Mouse (Mus musculus) megakaryocyte-erythroid progenitor cell, adult 5 weeks (primary cell): ENCODE measurements around the gene Fam8a1. TPM values are rescaled to one million over a fixed set of nuclear protein-coding genes. Genes with fewer than 3 reads are reported as not detected.

Experiments used
- polyA plus RNA-seq: library from polyadenylated mRNA; stranded (reverse); fragments of >175 nt; gene quantifications from 2 replicates; pipeline ENCODE4 v1.2.3, GENCODE M21; 2012

Gene Fam8a1
- polyA plus RNA-seq, result 4.4 and 4.5 TPM in 2 replicates

DNA sequence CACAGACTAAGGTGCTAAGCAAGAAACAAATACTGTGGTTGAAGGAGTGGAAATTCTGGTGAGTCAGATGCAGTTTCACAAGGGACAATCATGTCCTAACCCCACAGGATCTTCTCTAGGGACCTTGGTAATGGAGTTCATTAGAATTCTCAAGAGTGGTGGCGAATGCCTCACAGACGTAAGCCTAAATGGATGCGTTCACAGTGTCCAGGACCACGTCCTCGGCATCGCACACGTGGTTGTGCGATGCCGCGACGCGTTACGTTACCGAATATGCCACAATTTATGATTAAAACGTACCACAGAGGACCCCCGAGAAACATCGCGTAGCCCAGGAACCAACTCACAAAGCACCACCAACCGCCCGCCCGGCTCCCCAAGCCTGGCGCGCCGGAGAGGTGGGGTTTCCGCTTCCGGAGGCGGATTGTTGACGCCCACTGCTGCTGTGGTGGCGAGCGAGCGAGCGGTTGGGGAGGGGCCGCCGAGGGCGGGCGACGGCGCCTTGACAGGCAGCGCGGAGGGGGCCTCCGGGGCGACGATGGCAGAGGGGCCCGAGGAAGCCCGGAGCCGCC, at the start of gene Fam8a1:
Gene Fam8a1, plus strand, starts transcription at position 475 of the 572 bp plus-strand sequence.

Other genes with a start within 250 kb of the Fam8a1 start
- gene Cap2, start 167.7 kb upstream of the Fam8a1 start, polyA plus RNA-seq, result 0.22 and 0.27 TPM in 2 replicates
- 15.2 and 22.3 TPM in 2 replicates for gene Nup153, start 58.4 kb downstream of the Fam8a1 start, polyA plus RNA-seq